Mouse (Mus musculus): Measurements from ENCODE around the gene Reg3d.
"Not testable (repeated sequence)": the region's sequence is repeated elsewhere in the genome, so short reads cannot be mapped to it uniquely, and the experiment has no call there.

Gene Reg3d

GRCm38 (mm10) chr6:78378765-78379164 lies at the start of gene Reg3d:
Gene Reg3d (minus strand): TSS chr6:78378865.
- no peak for DNase-seq (ENCODE audit: low spot score in 2 of 2)

GRCm38 (mm10) chr6:78425497-78425896 lies 46.8 kb upstream of the Reg3d start:
- no peak for DNase-seq (ENCODE audit: low spot score in 2 of 2)

- not testable (repeated sequence) for DNase-seq (ENCODE audit: low spot score in 2 of 2)
Observed at GRCm38 (mm10) chr6:78422411-78422810, 43.7 kb upstream of the Reg3d start, which contains the start of gene Reg1. Gene Reg1 (plus strand): TSS chr6:78422711.

GRCm38 (mm10) chr6:78395323-78395722 lies 16.7 kb upstream of the Reg3d start, which contains the start of gene Reg2:
Gene Reg2 (plus strand): TSS chr6:78395623.
- not testable (repeated sequence) for DNase-seq (ENCODE audit: low spot score in 2 of 2)

GRCm38 (mm10) chr6:78385609-78386008 lies 6.9 kb upstream of the Reg3d start:
- DNase-seq (ENCODE audit: low spot score in 2 of 2): no peak

GRCm38 (mm10) chr6:78380409-78380808 lies 1.7 kb upstream of the Reg3d start, which contains the start of gene Reg3a:
Gene Reg3a (plus strand): TSS chr6:78380709.
- DNase-seq (ENCODE audit: low spot score in 2 of 2): no peak

GRCm38 (mm10) chr6:78370357-78370756 lies 8.3 kb downstream of the Reg3d start, which contains the start of gene Reg3b:
Gene Reg3b (plus strand): TSS chr6:78370657.
- no peak for DNase-seq (ENCODE audit: low spot score in 2 of 2)

GRCm38 (mm10) chr6:78361971-78362563 lies 16.6 kb downstream of the Reg3d start:
- DNase-seq (ENCODE audit: low spot score in 2 of 2): no peak

GRCm38 (mm10) chr6:78341689-78342088 lies 37.0 kb downstream of the Reg3d start:
- no peak for DNase-seq (ENCODE audit: low spot score in 2 of 2)

- peak in 1 of 2 experiments; percentile 2 for DNase-seq (ENCODE audit: low spot score in 2 of 2)
Observed at GRCm38 (mm10) chr6:78340296-78340695, 38.4 kb downstream of the Reg3d start.

GRCm38 (mm10) chr6:78331919-78332569 lies 46.6 kb downstream of the Reg3d start:
- no peak for DNase-seq (ENCODE audit: low spot score in 2 of 2)

- DNase-seq (ENCODE audit: low spot score in 2 of 2): no peak
Observed at GRCm38 (mm10) chr6:78329166-78329565, 49.5 kb downstream of the Reg3d start.

GRCm38 (mm10) chr6:78327798-78328197 lies 50.9 kb downstream of the Reg3d start:
- no peak for DNase-seq (ENCODE audit: low spot score in 2 of 2)
